Mouse (Mus musculus) CH12.LX (cell line): ENCODE data around the gene Pfas. TPM values are rescaled to one million over a fixed set of nuclear protein-coding genes. Genes with fewer than 3 reads are reported as not detected.
"Not testable (repeated sequence)": the region's sequence is repeated elsewhere in the genome, so short reads cannot be mapped to it uniquely, and the experiment has no call there.

Experiments used
- DNase-seq: peaks from one replicate; pipeline ENCODE4 v3.0.0-alpha.2; 2013; ENCODE audit errors: extremely low read depth
- H3K27ac ChIP-seq: 2 replicates; pipeline ENCODE4 v1.5.1; 2012; ENCODE audit warnings: low read depth, mild to moderate bottlenecking, control low read depth, moderate library complexity; ENCODE audit not compliant: insufficient read depth
- H3K27me3 ChIP-seq: replicated peaks from 2 replicates; pipeline ENCODE3; 2012; ENCODE audit warnings: inconsistent platforms
- H3K36me3 ChIP-seq, 2 experiments: replicated peaks in 1 of 2; 2 replicates each; pipeline versions ENCODE3 to v1.6.1; 2012; ENCODE audit warnings: inconsistent platforms in 1 of 2, low read length in 1 of 2, mild to moderate bottlenecking in 1 of 2, mixed read lengths in 1 of 2, moderate library complexity in 1 of 2; ENCODE audit not compliant: control insufficient read depth in 1 of 2, insufficient read depth in 1 of 2
- H3K4me1 ChIP-seq, 2 experiments: 2 replicates each; pipeline ENCODE4 v1.6.1; 2012; ENCODE audit warnings: inconsistent platforms in 1 of 2, moderate library complexity in 1 of 2; ENCODE audit not compliant: insufficient read depth in 2 of 2, control insufficient read depth in 1 of 2
- H3K4me2 ChIP-seq: 2 replicates; pipeline ENCODE4 v1.6.1; 2012; ENCODE audit warnings: low read depth, mild to moderate bottlenecking, control low read depth; ENCODE audit not compliant: poor library complexity, insufficient read depth, severe bottlenecking
- H3K4me3 ChIP-seq, 3 experiments: fragments of 150-350 bp in 1 of 3; sonication (generic) in 1 of 3; replicated peaks in 1 of 3; 2 replicates each; pipeline versions ENCODE3 to v1.5.1; 2011 to 2012; ENCODE audit warnings: low read depth in 2 of 3, low read length in 2 of 3, mild to moderate bottlenecking in 2 of 3, moderate library complexity in 2 of 3, control low read depth in 1 of 3, improper control_type of control experiment in 1 of 3, inconsistent platforms in 1 of 3, mixed read lengths in 1 of 3; ENCODE audit not compliant: poor library complexity in 1 of 3
- H3K79me2 ChIP-seq: replicated peaks from 2 replicates; pipeline ENCODE4 v1.6.1; 2012; ENCODE audit warnings: mild to moderate bottlenecking, moderate library complexity; ENCODE audit not compliant: control insufficient read depth, poor library complexity, insufficient read depth, severe bottlenecking; ENCODE audit errors: extremely low read depth
- H3K9ac ChIP-seq: 2 replicates; pipeline ENCODE4 v1.6.1; 2012; ENCODE audit warnings: low read depth, mild to moderate bottlenecking, control low read depth, moderate library complexity; ENCODE audit not compliant: insufficient read depth
- H3K9me3 ChIP-seq: replicated peaks from 2 replicates; pipeline ENCODE3; 2012; ENCODE audit warnings: low read length, inconsistent platforms, mixed read lengths
- CHD1 ChIP-seq: IDR thresholded peaks from 2 replicates; pipeline ENCODE4 v1.6.1; 2012; ENCODE audit warnings: low read depth, low read length, improper control_type of control experiment, inconsistent platforms
- CHD2 ChIP-seq: IDR thresholded peaks from 2 replicates; pipeline ENCODE4 v1.6.1; 2011; ENCODE audit warnings: low read length, improper control_type of control experiment
- CTCF ChIP-seq, 2 experiments: IDR thresholded peaks in 1 of 2; conservative IDR thresholded peaks in 1 of 2; 2 replicates each; pipeline ENCODE4 v1.5.1; 2011 to 2012; ENCODE audit warnings: low read depth in 2 of 2, low read length in 2 of 2, improper control_type of control experiment in 1 of 2, inconsistent platforms in 1 of 2, mild to moderate bottlenecking in 1 of 2, moderate library complexity in 1 of 2
- EP300 ChIP-seq: IDR thresholded peaks from 2 replicates; pipeline ENCODE4 v1.6.1; 2011; ENCODE audit warnings: low read length, improper control_type of control experiment
- ETS1 ChIP-seq: conservative IDR thresholded peaks from 2 replicates; pipeline ENCODE4 v1.6.1; 2012; ENCODE audit warnings: low read depth, mild to moderate bottlenecking, inconsistent platforms, low read length, improper control_type of control experiment, moderate library complexity
- IRF4 ChIP-seq: IDR thresholded peaks from 2 replicates; pipeline ENCODE4 v1.6.1; 2014; ENCODE audit warnings: low read depth, mild to moderate bottlenecking, inconsistent platforms, low read length, improper control_type of control experiment
- KAT2A ChIP-seq: IDR thresholded peaks from 2 replicates; pipeline ENCODE4 v1.6.1; 2012; ENCODE audit warnings: low read length, improper control_type of control experiment, inconsistent platforms; ENCODE audit not compliant: insufficient replicate concordance
- MAFK ChIP-seq: IDR thresholded peaks from 2 replicates; pipeline ENCODE4 v1.6.1; 2011; ENCODE audit warnings: low read length, improper control_type of control experiment; ENCODE audit not compliant: insufficient replicate concordance
- MEF2A ChIP-seq: IDR thresholded peaks from 2 replicates; pipeline ENCODE4 v1.6.1; 2014; ENCODE audit warnings: low read depth, mild to moderate bottlenecking, inconsistent platforms, low read length, improper control_type of control experiment, borderline replicate concordance
- NELFE ChIP-seq: IDR thresholded peaks from 2 replicates; pipeline ENCODE4 v1.6.1; 2011; ENCODE audit warnings: low read depth, low read length, improper control_type of control experiment
- NRF1 ChIP-seq: IDR thresholded peaks from 2 replicates; pipeline ENCODE4 v1.6.1; 2014; ENCODE audit warnings: low read depth, mild to moderate bottlenecking, inconsistent platforms, low read length, improper control_type of control experiment, moderate library complexity
- PAX5 ChIP-seq: IDR thresholded peaks from 2 replicates; pipeline ENCODE4 v1.6.1; 2012; ENCODE audit warnings: low read length, inconsistent platforms, mixed read lengths
- POLR2A ChIP-seq: IDR thresholded peaks from 2 replicates; pipeline ENCODE4 v1.6.1; 2011; ENCODE audit warnings: low read depth, mild to moderate bottlenecking, improper control_type of control experiment, low read length
- POLR2AphosphoS2 ChIP-seq: IDR thresholded peaks from 2 replicates; pipeline ENCODE4 v1.6.1; 2011; ENCODE audit warnings: low read depth, low read length, improper control_type of control experiment
- SIN3A ChIP-seq: IDR thresholded peaks from 2 replicates; pipeline ENCODE4 v1.6.1; 2012; ENCODE audit warnings: low read length, improper control_type of control experiment, inconsistent platforms
- SMC3 ChIP-seq: IDR thresholded peaks from 2 replicates; pipeline ENCODE4 v1.6.1; 2011; ENCODE audit warnings: low read depth, low read length, improper control_type of control experiment
- TBP ChIP-seq: conservative IDR thresholded peaks from 2 replicates; pipeline ENCODE4 v1.6.1; 2011; ENCODE audit warnings: low read depth, low read length, improper control_type of control experiment
- TCF12 ChIP-seq: IDR thresholded peaks from 2 replicates; pipeline ENCODE4 v1.6.1; 2014; ENCODE audit warnings: low read depth, mild to moderate bottlenecking, inconsistent platforms, low read length, improper control_type of control experiment
- UBTF ChIP-seq: IDR thresholded peaks from 2 replicates; pipeline ENCODE4 v1.6.1; 2012; ENCODE audit warnings: low read depth, mild to moderate bottlenecking, inconsistent platforms, low read length, improper control_type of control experiment, moderate library complexity
- USF1 ChIP-seq: IDR thresholded peaks from 2 replicates; pipeline ENCODE4 v1.6.1; 2014; ENCODE audit warnings: low read depth, mild to moderate bottlenecking, inconsistent platforms, low read length, improper control_type of control experiment
- dilution Hi-C: fragments of 300-500 bp; cut with MboI; formaldehyde crosslinking; loops from 2 replicates; pipeline ENCODE4 v1.14.3; 2020; ENCODE audit warnings: low sequenced_read_pairs; ENCODE audit not compliant: extremely low pct_unique_long_range_greater_than_20kb, extremely low pct_ligation_motif_present
- in situ Hi-C: fragments of 300-500 bp; cut with MboI; formaldehyde crosslinking; loops from 3 replicates; pipeline ENCODE4 v1.14.3; 2019; ENCODE audit warnings: low sequenced_read_pairs, low pct_ligation_motif_present, low pct_unique_long_range_greater_than_20kb, mixed read lengths
- polyA plus RNA-seq: library from polyadenylated mRNA; unstranded; fragments of >175 nt; gene quantifications from 2 replicates; pipeline ENCODE4 v1.2.1, GENCODE M21; 2012; ENCODE audit warnings: low read depth; ENCODE audit not compliant: insufficient read length
- total RNA-seq, 2 experiments: library from RNA; depleted of rRNA; stranded (reverse); fragments of 300-350 nt in 1 of 2; fragments of >200 nt in 1 of 2; gene quantifications; 2 replicates each; pipeline ENCODE4 v1.2.3; 2012 to 2014

Pfas gene
- total and polyA plus RNA-seq, 3 experiments, result 61.9 to 110 (median 72.9) TPM

GRCm38 (mm10) chr11:69002782-69003181 lies 5.5 kb downstream of the Pfas start:
- H3K79me2 ChIP-seq, result peaks cover 49% of the 10 kb centered on the region
- H3K4me3 ChIP-seq, H3K9me3 ChIP-seq, H3K4me2 ChIP-seq, dilution Hi-C loops, DNase-seq, in situ Hi-C loops, H3K9ac ChIP-seq, H3K27me3 ChIP-seq, H3K27ac ChIP-seq: not testable (repeated sequence)
- peaks cover 52 to 92% of the 10 kb centered on the region in 2 experiments for H3K36me3 ChIP-seq
- peaks cover 10 to 41% of the 10 kb centered on the region in 2 experiments for H3K4me1 ChIP-seq
- TF ChIP-seq TBP, result 0 out of 2 replicates have a peak, but pooled peaks have one; percentile 53

GRCm38 (mm10) chr11:68997080-68997479 lies 11.2 kb downstream of the Pfas start:
- H3K4me2 ChIP-seq, result no peak overlapping the region
- no peaks in the 10 kb centered on the region for H3K79me2 ChIP-seq
- no peak for TF ChIP-seq TCF12
- TF ChIP-seq CHD1, result no peak
- TF ChIP-seq MEF2A, result no peak
- no peak for TF ChIP-seq KAT2A
- no peak for TF ChIP-seq CTCF (conservative IDR thresholded peaks at IDR 0.05 in 1 of 2, IDR thresholded peaks at IDR 0.05 in 1 of 2; ENCODE audit: low read depth in 2 of 2, low read length in 2 of 2)
- no peak for TF ChIP-seq ETS1
- TF ChIP-seq USF1, result no peak
- TF ChIP-seq POLR2AphosphoS2, result no peak
- TF ChIP-seq SIN3A, result no peak
- TF ChIP-seq EP300, result no peak
- TF ChIP-seq MAFK, result no peak
- TF ChIP-seq SMC3, result no peak
- TF ChIP-seq CHD2, result no peak
- TF ChIP-seq PAX5, result no peak
- TF ChIP-seq POLR2A, result no peak
- TF ChIP-seq UBTF, result no peak
- TF ChIP-seq NELFE, result no peak
- no peak for TF ChIP-seq IRF4
- TF ChIP-seq NRF1, result no peak
- no peaks in the 10 kb centered on the region for H3K9me3 ChIP-seq
- no peak for DNase-seq
- in situ Hi-C loops, result no loop called here
- no peaks in the 10 kb centered on the region for H3K4me1 ChIP-seq
- dilution Hi-C loops, result no loop called here
- no peak overlapping the region for H3K9ac ChIP-seq
- H3K27me3 ChIP-seq, result no peaks in the 10 kb centered on the region
- H3K4me3 ChIP-seq, result no peak overlapping the region
- H3K27ac ChIP-seq, result no peak overlapping the region
- H3K36me3 ChIP-seq, result peaks cover 86 to 98% of the 10 kb centered on the region in 2 experiments
